Mouse (Mus musculus) layer of hippocampus, adult 9-10 months (tissue): ENCODE measurements around the gene Echdc2.
"Not testable (repeated sequence)": the region's sequence is repeated elsewhere in the genome, so short reads cannot be mapped to it uniquely, and the experiment has no call there.

ENCODE experiments used
- DNase-seq: peaks from one replicate; pipeline ENCODE4 v3.0.0; 2022; ENCODE audit warnings: low spot score

Gene Echdc2

GRCm38 (mm10) chr4:108165152-108165895 is at the start of gene Echdc2:
Gene Echdc2, plus strand, starts transcription at chr4:108165437.
- DNase-seq, result no peak

DNA sequence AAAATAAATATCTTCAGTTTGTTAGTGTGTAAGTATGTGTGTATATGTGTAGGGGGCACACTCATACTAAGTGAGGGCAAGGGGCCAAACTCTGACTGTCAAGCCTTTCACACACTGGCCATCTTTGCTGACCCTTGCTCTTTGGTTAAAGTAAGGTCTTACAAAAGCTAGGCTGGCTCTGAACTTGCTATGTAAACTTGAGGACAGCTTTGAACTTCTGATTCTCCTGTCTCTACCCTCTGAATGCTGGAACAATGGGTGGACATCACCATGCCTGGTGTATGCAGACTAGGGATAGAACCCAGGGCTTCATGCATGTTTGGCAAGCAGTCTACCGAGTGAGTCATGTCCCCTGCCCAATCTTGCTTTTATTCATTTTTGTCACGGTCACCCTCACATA is 48.8 kb upstream of the Echdc2 start:
- DNase-seq, result no peak

- DNase-seq, result no peak
Measured at GRCm38 (mm10) chr4:108117488-108117887, 47.7 kb upstream of the Echdc2 start.

DNA sequence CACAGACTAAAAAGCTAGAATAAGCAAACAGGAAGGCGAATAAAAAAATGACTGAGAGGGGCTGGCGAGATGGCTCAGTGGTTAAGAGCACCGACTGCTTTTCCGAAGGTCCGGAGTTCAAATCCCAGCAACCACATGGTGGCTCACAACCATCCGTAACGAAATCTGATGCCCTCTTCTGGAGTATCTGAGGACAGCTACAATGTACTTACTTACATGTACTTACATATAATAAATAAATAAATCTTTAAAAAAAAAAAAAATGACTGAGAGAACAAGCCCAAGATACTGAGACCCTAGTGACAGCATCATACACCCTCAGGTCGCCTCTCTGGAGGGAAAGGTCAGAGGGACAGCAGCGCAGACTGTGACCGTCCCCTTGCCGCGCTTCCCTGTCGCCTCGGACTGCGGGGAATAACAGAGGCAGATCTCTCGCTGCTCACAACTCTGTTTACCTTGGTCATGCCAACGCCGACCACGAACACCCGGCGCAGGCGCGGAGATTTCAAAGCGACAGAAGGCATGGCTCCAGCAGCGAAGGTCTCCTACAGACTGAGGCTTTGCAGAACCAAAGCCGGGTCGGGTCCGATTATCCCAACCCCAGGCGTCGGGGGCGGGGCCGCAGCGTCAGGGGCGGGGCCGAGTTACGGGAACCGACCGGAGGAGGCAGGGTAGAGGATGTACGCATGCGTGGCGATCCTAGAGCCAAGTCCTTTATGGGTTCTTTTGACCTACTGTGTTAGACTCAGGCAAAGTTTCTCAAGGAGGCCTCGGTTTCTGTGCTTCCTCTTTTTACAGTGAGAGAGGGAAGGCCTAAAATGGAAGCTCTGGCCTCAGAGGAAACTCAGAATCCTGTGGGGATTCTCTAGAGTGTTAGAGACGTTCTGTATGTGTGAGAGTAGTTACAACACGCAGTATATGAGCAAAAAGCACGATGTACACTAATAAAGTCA is 47.0 kb upstream of the Echdc2 start:
- peak; percentile 78 for DNase-seq

GRCm38 (mm10) chr4:108124104-108124503 is 41.1 kb upstream of the Echdc2 start:
- no peak for DNase-seq

DNA sequence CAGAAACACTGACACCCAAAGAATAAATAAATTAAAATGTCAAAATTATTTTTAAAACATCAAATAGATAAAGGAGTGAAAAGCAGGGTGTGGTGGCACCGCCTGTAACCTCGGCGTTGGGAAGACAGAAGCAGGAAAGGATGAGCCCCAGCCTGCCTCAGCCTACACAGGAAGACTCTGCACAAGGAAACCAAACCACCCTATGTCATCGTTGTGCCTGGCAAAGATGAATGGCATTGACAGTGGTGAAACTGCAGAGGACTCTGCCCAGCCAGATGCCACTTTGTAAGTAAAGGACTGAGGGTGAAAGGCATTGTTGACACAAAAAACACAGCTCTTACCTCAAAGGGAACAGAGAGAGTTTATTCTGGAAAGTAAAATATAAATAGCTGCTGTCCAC is 39.0 kb upstream of the Echdc2 start:
- no peak for DNase-seq

DNA sequence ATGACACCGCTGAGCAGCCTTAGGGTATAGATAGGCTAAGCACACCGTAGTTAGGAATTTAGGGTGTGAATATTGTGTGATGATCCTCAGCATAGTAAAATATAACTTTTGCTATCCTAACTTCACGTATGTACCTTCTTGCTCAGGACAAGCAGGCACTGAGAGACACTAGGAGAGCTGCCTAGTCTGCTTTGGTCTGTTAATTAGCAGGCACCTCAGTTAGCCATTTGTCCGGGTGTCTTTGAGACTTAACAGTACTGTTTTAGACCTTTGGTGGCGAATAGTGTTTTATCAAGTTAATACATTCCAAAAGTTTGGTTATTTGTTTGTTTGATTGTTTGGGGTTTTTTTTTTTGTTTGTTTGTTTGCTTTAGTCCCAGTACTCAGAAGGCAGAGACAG is 37.7 kb upstream of the Echdc2 start:
- no peak for DNase-seq

GRCm38 (mm10) chr4:108128339-108128738 is 36.9 kb upstream of the Echdc2 start:
- no peak for DNase-seq

GRCm38 (mm10) chr4:108130452-108130851 is 34.8 kb upstream of the Echdc2 start:
- no peak for DNase-seq

DNA sequence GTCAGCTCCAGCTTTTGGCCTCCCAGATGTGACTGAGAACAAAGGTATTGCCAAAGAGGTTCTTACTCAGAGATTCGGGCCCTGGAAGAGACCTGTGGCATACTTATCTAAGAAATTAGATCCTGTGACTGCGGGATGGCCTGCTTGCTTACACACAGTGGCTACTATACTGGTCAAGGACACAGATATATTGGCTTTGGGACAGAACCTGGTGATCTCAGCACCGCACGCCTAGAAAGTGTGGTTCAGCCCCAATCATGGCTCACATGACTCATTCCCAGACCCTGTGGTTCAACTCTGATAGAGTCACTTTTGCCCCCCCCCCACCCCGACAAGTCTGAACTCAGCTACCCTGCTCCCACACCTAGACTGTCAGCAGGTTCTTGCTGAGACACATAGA is 28.3 kb upstream of the Echdc2 start:
- no peak for DNase-seq

DNA sequence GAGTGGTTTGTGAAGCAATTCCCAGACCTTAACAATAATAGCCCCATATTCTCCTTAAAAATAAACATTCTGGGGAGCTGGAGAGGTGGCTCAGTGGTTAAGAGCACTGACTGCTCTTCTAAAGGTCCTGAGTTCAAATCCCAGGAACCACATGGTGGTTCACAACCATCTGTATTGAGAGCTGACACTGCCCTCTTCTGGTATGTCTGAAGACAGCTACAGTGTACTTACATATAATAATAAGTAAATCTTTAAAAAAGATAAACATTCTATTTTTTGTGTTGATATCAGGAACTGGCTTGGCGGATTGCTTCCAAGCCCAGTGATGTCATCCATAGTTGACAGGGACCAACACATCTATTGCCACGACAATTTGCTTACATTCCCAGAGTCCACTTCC is 22.1 kb upstream of the Echdc2 start:
- not testable (repeated sequence) for DNase-seq

DNA sequence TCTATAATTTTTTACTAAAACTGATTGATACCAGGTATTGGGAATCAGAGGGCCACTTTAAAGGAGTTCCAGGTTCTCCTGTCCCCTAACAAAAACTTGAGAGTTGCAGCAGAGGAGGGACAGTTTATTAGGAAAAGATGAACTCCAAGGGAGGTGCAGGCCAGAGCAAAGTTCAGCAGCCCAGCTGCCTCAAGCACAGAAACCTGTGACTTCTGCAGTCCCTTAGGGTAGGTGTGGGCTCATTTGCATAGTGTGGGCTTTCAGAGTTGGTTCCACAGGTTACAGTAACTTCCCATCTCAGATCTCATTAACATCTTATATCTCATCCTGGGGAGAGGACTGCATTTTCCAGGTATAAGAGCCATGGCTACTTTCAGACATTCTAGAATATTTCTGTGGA is 21.5 kb upstream of the Echdc2 start:
- no peak for DNase-seq

GRCm38 (mm10) chr4:108144880-108145279 is 20.4 kb upstream of the Echdc2 start, which contains the start of gene Scp2:
Gene Scp2, minus strand, starts transcription at chr4:108144998.
- no peak for DNase-seq

- not testable (repeated sequence) for DNase-seq
Measured at GRCm38 (mm10) chr4:108145554-108145953, 19.7 kb upstream of the Echdc2 start.

GRCm38 (mm10) chr4:108155141-108155540 is 10.1 kb upstream of the Echdc2 start:
- DNase-seq, result not testable (repeated sequence)

DNA sequence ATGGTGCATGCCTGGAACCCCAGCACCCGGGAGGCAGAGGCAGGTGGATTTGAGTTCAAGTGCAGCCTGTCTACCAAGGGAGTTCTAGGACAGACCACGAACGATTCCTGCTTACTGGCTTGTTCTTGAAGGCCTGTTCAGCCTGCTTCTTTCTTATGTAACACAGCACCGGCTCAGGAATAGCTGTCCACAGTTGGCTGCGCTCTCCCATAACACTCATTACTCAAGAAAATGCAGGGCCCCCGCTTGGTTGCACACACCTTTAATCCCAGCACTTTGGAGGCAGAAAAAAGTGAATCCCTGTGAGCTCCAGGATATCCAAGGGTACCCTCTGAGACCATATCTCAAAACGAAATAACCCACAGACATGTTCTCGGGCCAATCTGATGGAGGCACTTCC is 3.3 kb upstream of the Echdc2 start:
- no peak for DNase-seq

DNA sequence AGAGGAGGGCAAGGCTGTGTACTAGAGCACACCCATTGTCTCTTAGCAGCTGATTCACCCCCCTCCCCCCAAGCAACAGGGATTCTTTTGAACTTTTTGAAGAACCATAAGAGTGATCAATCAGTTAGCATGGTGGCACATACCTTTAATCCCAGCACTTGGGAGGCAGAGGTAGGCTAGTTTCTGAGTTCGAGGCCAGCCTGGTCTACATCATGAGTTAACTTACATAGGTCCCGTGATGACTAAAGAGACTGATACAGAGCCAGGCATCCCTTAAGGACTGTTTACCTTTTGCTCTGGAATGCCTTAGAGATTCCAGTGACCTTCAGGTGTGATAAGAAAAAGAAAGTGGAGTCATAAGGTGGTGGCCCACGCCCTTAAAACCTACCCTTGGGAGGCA is 1.9 kb upstream of the Echdc2 start:
- DNase-seq, result no peak

DNA sequence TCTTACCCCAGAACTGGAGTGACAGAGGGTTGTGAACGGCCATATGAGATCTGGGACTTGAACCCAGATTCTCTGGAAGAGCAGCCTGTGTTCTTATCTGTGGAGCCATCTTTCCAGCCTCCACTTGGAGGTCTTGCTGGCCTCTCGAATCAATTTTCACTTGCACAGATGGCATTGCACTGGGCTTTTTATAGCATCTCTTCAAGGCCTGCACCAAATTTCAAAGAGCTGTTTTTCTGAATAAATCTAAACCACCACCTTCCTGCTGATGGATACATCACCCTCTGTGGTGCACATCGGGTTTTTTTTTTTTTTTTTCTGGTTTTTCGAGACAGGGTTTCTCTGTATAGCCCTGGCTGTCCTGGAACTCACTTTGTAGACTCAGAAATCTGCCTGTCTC is 1.6 kb downstream of the Echdc2 start:
- no peak for DNase-seq

DNA sequence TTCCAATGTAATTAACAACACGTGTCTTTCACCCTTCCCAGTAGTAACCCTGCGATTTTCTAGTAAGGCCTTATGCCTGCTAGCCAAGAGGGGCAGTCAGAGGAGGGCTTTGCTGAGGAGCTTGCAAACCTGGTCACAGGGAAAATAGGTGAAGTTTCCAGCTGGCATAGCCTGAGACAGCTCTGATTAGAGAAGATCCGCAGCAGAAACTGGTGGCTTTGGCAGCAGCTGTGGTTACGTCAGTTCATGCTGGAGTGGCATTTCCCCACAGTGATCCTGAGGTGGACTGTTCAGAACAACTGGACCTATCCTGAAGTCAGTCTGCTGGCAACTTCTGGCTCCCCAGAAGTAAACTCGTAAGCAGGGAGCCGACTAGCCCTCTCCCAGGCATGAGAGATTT is 2.8 kb downstream of the Echdc2 start:
- no peak for DNase-seq

DNA sequence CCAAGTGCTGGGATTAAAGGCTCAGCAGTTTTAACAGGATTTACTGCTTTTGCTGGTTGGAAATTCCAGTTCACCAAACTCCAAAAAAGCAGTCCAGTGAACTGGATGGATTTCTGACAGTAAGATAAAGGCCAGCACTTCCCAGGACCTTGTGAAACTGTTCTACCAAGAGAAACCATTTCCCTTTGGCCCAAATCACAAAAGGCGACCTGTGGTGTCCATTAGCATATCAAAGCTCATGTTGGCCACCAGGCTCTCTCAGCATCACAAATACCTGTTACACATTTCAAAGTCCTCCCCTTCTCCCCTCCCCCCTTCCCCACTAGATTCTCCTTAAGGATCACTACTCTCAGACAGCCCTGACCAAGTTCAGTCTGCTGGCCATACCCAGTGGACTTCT is 17.0 kb downstream of the Echdc2 start:
- DNase-seq, result no peak

DNA sequence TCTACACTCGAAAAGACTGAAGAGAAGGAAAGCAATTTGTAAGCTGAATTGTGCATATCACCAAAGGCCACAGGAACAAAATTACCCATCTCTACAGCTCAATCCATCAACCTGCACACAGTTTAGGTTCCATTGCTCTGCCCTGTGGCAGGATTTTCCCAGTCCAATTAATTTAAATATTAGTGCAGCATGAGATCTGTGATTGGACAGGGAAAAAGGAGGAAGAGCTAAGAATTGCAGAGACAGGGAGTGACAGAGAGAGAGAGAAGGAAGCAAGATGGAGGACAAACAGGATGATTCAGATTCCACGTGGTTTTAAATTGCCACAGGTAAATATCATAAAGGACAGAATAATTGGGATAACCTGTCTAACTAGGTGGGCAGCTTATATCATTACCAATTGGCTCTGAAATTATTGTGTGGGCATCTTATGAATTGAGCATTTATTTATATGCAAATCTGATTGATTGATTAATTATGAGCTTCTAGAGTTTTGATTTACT is 27.6 kb downstream of the Echdc2 start:
- no peak for DNase-seq

- DNase-seq, result no peak
Measured at GRCm38 (mm10) chr4:108196277-108196855, 31.1 kb downstream of the Echdc2 start.

DNA sequence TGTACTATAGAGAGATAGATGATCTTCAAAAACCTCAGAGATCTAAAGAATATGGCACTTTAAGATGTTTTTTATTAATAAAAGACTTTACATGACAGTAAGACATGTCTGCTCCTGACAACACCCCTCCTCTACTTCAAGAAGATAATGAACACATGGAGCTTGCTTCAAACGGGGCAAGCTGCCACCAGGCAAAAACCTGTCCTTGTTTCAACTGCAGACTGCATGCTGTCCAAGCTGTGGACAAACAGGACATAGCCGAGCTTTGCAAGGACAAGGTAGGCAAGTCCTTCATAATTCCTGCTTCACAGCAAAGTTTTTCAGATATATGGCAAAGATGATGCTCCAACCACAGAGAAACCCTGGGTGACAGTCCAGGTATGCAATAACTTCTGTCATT is 34.0 kb downstream of the Echdc2 start:
- DNase-seq, result no peak
